Mouse (Mus musculus) left cerebral cortex, postnatal 36 days (tissue): ENCODE measurements around the gene Sp1. TPM values are rescaled to one million over a fixed set of nuclear protein-coding genes. Genes with fewer than 3 reads are reported as not detected.

ENCODE experiments used
- DNase-seq, 2 experiments: peaks; one replicate each; pipeline ENCODE4 v3.0.0; 2021 to 2022; ENCODE audit warnings: low spot score in 2 of 2, mixed read lengths in 1 of 2
- intact Hi-C: fragments of 180-260 bp; cut with DNase I; formaldehyde crosslinking; loops from one replicate; pipeline ENCODE4 v1.15.1; 2025
- total RNA-seq, 2 experiments: library from RNA; stranded (reverse); gene quantifications; 2 replicates each; pipeline ENCODE4 v1.2.3; 2021

The Sp1 gene
- total RNA-seq, 2 experiments from 2014 or later: 22.0 to 30.3 TPM

- intact Hi-C loops: no loop called here
- no peak for DNase-seq
Measured at GRCm38 (mm10) chr15:102395061-102395460, 10.9 kb upstream of the Sp1 start.

DNA sequence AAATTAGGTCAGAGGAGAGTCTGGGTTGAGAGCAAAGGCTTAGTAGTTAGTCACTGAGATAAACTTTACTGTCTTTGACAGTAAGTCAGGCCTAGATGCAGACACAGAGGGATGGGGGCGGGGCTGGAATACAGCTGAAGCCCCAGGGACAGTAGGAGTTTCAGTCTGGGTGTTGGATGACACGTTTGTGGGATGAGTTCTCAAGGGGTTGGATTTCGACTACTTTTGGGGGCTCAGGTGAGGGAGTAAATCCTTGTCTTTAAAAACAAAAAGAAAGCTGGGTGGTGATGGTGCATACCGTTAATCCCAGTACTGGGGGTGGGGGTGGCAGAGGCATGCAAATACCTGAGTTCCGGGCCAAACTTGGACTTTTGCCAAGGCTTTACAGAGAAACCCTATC, 7.3 kb upstream of the Sp1 start:
- intact Hi-C loops: no loop called here
- no peak for DNase-seq

GRCm38 (mm10) chr15:102399229-102400221, 6.4 kb upstream of the Sp1 start:
- intact Hi-C loops: no loop called here
- peak; percentile 52 to 64 for DNase-seq

DNA sequence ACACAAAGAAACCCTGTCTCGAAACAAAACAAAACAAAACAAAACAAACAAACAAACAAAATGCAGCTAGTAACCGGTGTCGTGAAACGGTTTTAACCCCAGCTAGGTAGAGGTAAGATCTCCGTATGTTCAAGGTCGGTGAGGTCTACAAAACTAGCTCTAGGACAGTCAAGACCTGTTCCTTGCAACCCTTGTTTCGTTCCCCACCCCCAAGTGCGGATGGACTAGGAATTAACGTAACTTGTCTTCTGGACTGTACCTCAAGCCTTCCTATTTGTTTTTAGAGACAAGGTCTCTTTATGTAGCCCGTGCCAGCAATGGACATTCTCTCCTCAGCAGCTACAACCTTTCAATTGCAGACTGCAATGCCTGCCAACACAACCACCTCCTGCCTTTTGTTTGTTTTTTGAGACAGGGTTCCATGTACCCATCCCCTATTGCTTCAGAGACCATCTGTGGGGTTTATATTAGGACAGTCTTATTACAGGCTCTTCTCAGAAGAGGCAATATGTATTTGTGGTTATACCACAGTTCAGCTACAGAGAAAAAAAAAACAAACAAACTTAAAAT, 5.4 kb upstream of the Sp1 start:
- no peak for DNase-seq

DNA sequence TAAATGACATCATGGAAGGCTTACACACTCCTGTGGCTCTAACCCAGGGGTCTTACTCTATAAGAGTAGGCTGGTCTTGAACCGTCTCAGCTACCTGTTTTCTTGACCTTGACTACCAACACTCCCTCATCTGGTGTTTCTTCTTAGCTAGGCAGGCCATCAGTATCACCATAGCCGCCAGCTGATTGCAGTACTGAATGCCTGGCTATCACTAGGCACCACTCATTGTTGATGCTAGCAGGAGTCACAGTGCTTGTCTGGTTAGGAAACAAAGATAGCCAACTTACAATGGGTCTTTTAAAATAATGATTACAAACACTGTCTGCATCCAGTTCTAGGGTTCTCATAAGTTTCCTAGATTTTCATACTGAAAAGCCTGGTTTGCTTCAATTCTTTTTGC, 4.7 kb upstream of the Sp1 start:
- DNase-seq: no peak
- intact Hi-C loops: no loop called here

More for the DNA sequence above, 5.4 kb upstream of the Sp1 start:
- intact Hi-C loops: no loop called here

GRCm38 (mm10) chr15:102402210-102402609, 3.7 kb upstream of the Sp1 start:
- DNase-seq: no peak
- intact Hi-C loops: no loop called here

- intact Hi-C loops: no loop called here
- no peak for DNase-seq
Measured at GRCm38 (mm10) chr15:102404608-102405488, 1.1 kb upstream of the Sp1 start.

DNA sequence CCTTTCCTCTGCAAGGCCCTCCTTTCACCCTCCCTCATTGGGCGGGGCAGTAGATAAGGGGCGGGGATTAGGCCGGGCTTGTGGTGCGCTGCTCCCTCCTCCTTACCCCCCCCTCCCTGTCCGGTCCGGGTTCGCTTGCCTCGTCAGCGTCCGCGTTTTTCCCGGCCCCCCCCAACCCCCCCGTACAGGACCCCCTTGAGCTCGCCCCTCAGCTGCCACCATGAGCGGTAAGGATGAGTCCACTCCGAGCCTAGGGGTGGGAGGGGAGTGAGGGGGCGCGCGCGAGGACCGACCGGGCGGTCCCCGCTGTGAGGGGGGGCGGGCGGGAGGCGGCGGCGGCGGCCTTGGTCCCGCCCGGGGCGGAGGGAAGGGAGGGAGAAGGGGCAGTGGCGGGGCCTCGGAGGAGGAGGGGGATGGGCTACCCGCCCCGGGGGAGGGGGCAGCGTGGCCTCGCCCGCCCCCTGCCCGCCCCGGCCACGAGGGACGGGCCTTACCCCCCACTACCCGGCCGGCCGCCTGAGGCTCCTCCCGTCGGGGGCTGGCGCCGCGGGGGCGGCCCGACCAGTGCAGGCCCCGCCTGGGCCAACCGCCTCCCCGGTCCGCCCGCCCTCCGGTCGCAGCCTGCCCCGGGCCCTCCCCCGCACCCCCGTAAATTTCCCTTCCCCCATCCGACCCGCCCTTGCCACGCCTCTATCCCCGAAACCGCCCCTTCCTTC, 411 bp downstream of the Sp1 start:
- peak; percentile 62 to 68 for DNase-seq
- intact Hi-C loops: no loop called here

DNA sequence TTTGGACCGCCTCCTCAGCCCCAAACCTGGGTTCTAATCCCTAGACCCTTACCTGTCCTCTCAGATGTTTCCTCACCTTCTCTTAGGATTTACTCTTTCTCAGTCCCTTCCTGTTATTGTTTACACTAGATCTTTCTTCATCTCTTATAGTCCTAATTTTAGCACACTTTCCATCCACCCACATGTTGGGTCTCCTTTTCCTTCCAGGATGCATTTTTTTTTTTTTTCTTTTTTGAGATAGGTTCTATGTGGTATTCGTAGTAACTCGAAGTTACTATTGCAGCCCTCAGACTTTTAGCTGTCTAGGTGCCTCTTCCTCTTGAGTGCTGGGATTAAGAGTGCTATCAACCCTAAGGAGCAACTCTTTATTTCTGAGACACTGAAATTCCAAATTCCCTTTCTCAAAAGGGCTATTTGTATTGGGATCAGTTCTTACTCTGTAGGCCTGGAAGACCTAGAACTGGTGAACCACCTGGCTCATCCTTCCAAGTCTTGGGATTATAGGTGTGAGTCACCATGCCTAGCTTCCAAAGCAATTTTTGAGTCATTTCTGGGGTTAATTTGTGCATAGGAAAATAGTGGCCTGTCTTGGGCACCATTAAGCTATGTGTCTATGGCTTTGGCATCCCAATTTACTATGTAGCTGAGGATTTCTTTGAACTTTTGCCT, 1.1 kb downstream of the Sp1 start:
- DNase-seq: no peak
- intact Hi-C loops: no loop called here

- DNase-seq: no peak
- intact Hi-C loops: no loop called here
Measured at GRCm38 (mm10) chr15:102407681-102408557, 2.0 kb downstream of the Sp1 start.

GRCm38 (mm10) chr15:102408558-102409130, 2.7 kb downstream of the Sp1 start:
- intact Hi-C loops: no loop called here
- no peak for DNase-seq

DNA sequence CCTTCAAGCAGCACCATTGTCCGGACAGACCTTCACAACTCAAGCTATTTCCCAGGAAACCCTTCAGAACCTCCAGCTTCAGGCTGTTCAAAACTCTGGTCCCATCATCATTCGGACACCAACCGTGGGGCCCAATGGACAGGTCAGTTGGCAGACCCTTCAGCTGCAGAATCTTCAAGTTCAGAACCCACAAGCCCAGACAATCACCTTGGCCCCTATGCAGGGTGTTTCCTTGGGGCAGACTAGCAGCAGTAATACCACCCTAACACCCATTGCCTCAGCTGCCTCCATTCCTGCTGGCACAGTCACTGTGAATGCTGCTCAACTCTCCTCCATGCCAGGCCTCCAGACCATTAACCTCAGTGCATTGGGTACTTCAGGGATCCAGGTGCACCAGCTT, 3.3 kb downstream of the Sp1 start:
- no peak for DNase-seq
- intact Hi-C loops: no loop called here

DNA sequence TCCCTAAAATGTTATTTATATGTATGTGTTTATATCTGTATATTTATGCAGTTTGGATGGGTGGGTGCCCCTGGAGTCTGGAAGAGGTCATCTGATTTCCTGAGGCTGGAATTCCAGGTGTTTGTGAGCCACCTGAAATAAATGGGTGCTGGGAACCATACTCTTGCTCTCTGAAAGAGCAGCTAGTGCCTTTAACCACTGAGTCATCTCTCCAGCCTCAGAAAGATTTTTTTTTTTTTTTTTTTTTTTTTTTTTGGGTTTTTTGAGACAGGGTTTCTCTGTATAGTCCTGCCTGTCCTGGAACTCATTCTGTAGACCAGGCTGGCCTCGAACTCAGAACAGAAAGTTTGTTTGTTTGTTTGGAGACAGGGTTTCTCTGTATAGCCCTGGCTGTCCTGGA, 5.1 kb downstream of the Sp1 start:
- intact Hi-C loops: no loop called here
- no peak for DNase-seq

- no peak for DNase-seq
- intact Hi-C loops: no loop called here
Measured at GRCm38 (mm10) chr15:102413687-102414086, 7.7 kb downstream of the Sp1 start.

GRCm38 (mm10) chr15:102417524-102417923, 11.6 kb downstream of the Sp1 start:
- intact Hi-C loops: no loop called here
- DNase-seq: no peak

GRCm38 (mm10) chr15:102420986-102421385, 15.0 kb downstream of the Sp1 start:
- intact Hi-C loops: loop anchor here (1.0 kb wide), 1 partner anchor 40 kb away; no protein-coding TSS in a partner anchor

GRCm38 (mm10) chr15:102421437-102421836, 15.5 kb downstream of the Sp1 start:
- intact Hi-C loops: loop anchor here (1.0 kb wide), 1 partner anchor 40 kb away; no protein-coding TSS in a partner anchor
- no peak for DNase-seq

More at GRCm38 (mm10) chr15:102420986-102421385, 15.0 kb downstream of the Sp1 start:
- no peak for DNase-seq
